Mouse (Mus musculus) heart, embryonic 13.5 days (tissue): ENCODE results near the gene Epb41. TPM values are rescaled to one million over a fixed set of nuclear protein-coding genes. Genes with fewer than 3 reads are reported as not detected.

Experiments
- ATAC-seq: fragments of 200-750 bp; cut with Nextera tagmentation; 2 replicates; pipeline ENCODE4 v1.8.0; 2017; ENCODE audit warnings: moderate TSS enrichment; ENCODE audit not compliant: insufficient number of reproducible peaks, low FRiP score, low TSS enrichment; ENCODE audit errors: extremely low read depth
- H3K27ac ChIP-seq: fragments of 300-500 bp; sonication (generic); replicated peaks from 2 replicates; pipeline ENCODE4 v1.5.1; 2015; ENCODE audit warnings: moderate library complexity, mild to moderate bottlenecking, inconsistent platforms
- H3K27me3 ChIP-seq: fragments of 300-500 bp; sonication (generic); replicated peaks from 2 replicates; pipeline ENCODE4 v1.6.1; 2015; ENCODE audit warnings: mild to moderate bottlenecking, inconsistent platforms
- H3K36me3 ChIP-seq: fragments of 300-500 bp; sonication (generic); 2 replicates; pipeline ENCODE4 v1.6.1; 2015; ENCODE audit warnings: mild to moderate bottlenecking, inconsistent platforms
- H3K4me1 ChIP-seq: fragments of 300-500 bp; sonication (generic); 2 replicates; pipeline ENCODE4 v1.6.1; 2015; ENCODE audit warnings: inconsistent platforms
- H3K4me2 ChIP-seq: fragments of 300-500 bp; sonication (generic); 2 replicates; pipeline ENCODE4 v1.6.1; 2015; ENCODE audit warnings: inconsistent platforms, mild to moderate bottlenecking, moderate library complexity
- H3K4me3 ChIP-seq: fragments of 300-500 bp; sonication (generic); 2 replicates; pipeline ENCODE4 v1.5.1; 2015; ENCODE audit warnings: moderate library complexity, mild to moderate bottlenecking, inconsistent platforms
- H3K9ac ChIP-seq: fragments of 300-500 bp; sonication (generic); 2 replicates; pipeline ENCODE4 v1.6.1; 2015; ENCODE audit warnings: inconsistent platforms, mild to moderate bottlenecking, moderate library complexity
- H3K9me3 ChIP-seq: fragments of 300-500 bp; sonication (generic); 2 replicates; pipeline ENCODE4 v1.6.1; 2016; ENCODE audit warnings: inconsistent platforms
- WGBS: fragments of 180-500 bp; shearing (Covaris S2); methylation state at CpG from one replicate; pipeline ENCODE4 v1.1.7; 2015; ENCODE audit warnings: mixed read lengths; 5-methylcytosine and 5-hydroxymethylcytosine counted together
- polyA plus RNA-seq: library from polyadenylated mRNA; unstranded; fragments of >200 nt; fragmentation: Nextera tagmentation; extraction: Ambion mirVana; gene quantifications from 2 replicates; pipeline ENCODE4 v1.2.1, GENCODE M21; 2015

Epb41 gene
- polyA plus RNA-seq, 1 experiment from 2014 or later, result 76.5 TPM

DNA sequence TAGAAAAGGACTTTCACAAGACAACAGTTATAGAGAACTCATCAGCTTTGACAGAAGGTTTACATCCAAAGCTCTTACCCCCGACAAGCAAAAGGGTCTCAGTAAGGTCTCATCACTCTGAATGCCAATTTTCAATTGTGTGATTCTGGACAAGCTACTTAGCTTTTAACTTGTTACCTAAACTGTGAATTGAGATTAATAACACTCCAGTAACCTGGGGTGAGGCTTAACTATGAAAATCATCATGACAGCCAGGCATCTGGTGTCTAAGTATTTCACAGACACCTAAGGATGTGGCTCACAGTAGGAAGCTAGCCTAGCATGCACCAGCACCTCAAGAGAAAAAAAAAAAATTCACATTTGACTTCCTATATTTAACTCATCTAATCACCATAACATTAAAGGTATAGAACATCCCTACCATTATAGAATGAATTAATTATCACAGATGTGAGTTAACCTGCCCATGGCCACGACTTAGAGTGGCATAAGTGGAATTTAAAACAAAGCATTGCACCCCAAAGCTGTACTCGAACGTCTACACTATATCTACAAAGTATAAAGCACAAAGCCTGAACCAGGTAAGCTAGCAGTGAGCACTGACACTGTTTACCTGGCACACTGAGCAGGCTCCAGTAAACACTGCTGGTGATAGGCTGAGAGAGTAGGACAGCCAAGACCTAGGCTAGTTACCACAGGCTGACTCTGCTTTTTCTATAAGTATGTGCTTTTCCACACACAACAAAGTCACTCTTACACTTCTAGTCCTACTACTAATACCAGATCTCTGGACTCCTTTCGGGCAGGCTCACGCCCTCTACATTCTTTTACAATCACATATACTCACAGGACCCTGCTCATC is 33.4 kb downstream of the Epb41 start:
- Histone ChIP-seq H3K27me3 (no peaks in the 10 kb centered on the region), H3K4me3 (no peak overlapping the region), H3K4me1 (peaks cover 52% of the 10 kb centered on the region), H3K4me2 (peak overlapping the region; percentile 37), H3K9ac (no peak overlapping the region), H3K36me3 (no peaks in the 10 kb centered on the region), H3K27ac (no peak overlapping the region), H3K9me3 (no peaks in the 10 kb centered on the region)
- 79% methylated on average over 6 of the region's 6 CpGs for WGBS
- ATAC-seq, result peak; percentile 63; the same call in 1 of the 2 replicates

DNA sequence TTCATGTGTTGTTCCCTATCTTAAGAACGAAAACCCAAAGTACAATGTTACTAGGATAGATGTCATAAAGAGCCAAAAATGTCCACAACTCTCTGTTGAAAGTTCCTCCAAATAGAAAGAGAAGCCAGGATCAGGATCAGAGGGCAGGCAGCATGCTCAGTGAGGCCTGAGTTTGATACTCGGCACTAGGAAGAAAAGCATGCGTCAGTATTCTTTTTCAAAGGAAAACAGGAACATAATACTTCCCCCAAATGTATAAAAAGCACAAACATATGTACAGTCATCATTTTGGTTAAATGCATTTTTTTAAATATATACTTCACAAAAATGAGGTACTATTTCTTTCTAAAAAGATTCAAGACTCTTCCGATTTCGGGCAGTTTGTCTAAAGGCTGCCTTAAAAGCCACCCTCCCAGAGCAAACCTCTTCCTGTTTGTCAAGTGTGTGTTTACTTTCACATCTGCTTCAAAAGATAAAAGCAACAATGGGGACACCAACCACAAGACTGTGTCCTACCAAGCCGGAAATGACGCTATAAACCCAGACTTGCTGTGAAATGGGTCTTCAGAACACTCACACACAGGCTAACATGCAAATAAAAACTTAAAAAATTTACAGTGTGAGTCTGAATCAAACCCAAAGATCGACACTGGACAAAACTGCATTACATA is 35.0 kb downstream of the Epb41 start:
- peak overlapping the region; percentile 37 for H3K4me2 ChIP-seq
- no peak for ATAC-seq
- peak overlapping the region; percentile 30 for H3K27ac ChIP-seq
- H3K36me3 ChIP-seq, result no peaks in the 10 kb centered on the region
- peak overlapping the region; percentile 14; the same call in 1 of the 2 replicates for H3K9ac ChIP-seq
- 64% methylated on average over 8 of the region's 8 CpGs for WGBS
- peaks cover 61% of the 10 kb centered on the region for H3K4me1 ChIP-seq
- peak overlapping the region; percentile 8; the same call in 1 of the 2 replicates for H3K4me3 ChIP-seq
- H3K27me3 ChIP-seq, result no peaks in the 10 kb centered on the region
- H3K9me3 ChIP-seq, result no peaks in the 10 kb centered on the region

DNA sequence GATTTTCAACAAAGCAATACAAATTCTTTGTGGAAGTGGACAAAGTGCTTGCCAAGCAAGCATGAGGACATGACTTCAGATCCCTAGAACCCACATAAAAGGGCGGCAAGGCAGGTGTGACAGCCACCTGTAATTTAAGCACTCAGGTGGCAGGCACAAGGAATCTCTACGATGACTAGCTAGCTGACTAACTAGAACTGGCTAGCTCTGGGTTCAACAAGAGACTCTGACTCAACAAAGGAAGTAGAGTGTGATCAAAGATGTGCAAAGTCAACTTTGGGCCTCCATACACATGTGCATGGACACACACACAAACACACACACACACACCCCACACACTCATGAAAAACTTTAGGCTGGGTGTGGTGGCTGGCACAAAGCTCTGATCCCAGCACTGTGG is 35.6 kb downstream of the Epb41 start:
- WGBS, result 85% methylated on average over 2 of the region's 2 CpGs
- ATAC-seq, result no peak; the same call in 1 of the 2 replicates
- Histone ChIP-seq H3K4me2 (peak overlapping the region; percentile 37), H3K4me1 (peaks cover 61% of the 10 kb centered on the region), H3K4me3 (peak overlapping the region; percentile 8; the same call in 1 of the 2 replicates), H3K9ac (no peak overlapping the region), H3K27ac (peak overlapping the region; percentile 30), H3K27me3 (no peaks in the 10 kb centered on the region), H3K36me3 (no peaks in the 10 kb centered on the region), H3K9me3 (no peaks in the 10 kb centered on the region)

GRCm38 (mm10) chr4:132038809-132039208 is 36.3 kb downstream of the Epb41 start:
- ATAC-seq, result no peak
- Histone ChIP-seq H3K27ac (0 out of 2 replicates have a peak overlapping the region, but pooled peaks have one; percentile 26), H3K36me3 (no peaks in the 10 kb centered on the region), H3K4me2 (peak overlapping the region; percentile 37), H3K4me1 (peaks cover 53% of the 10 kb centered on the region), H3K9me3 (no peaks in the 10 kb centered on the region), H3K27me3 (no peaks in the 10 kb centered on the region), H3K9ac (no peak overlapping the region), H3K4me3 (peak overlapping the region; percentile 5; the same call in 1 of the 2 replicates)
- WGBS, result 74% methylated on average over 2 of the region's 2 CpGs

GRCm38 (mm10) chr4:132037991-132038390 is 37.1 kb downstream of the Epb41 start:
- H3K9me3 ChIP-seq, result no peaks in the 10 kb centered on the region
- peak overlapping the region; percentile 37 for H3K4me2 ChIP-seq
- H3K36me3 ChIP-seq, result no peaks in the 10 kb centered on the region
- ATAC-seq, result no peak
- H3K9ac ChIP-seq, result peak overlapping the region; percentile 9; the same call in 1 of the 2 replicates
- 54% methylated on average over 7 of the region's 7 CpGs for WGBS
- H3K27ac ChIP-seq, result no peak overlapping the region
- no peaks in the 10 kb centered on the region for H3K27me3 ChIP-seq
- peak overlapping the region; percentile 5 for H3K4me3 ChIP-seq
- H3K4me1 ChIP-seq, result peaks cover 48% of the 10 kb centered on the region

- Histone ChIP-seq H3K4me3 (no peak overlapping the region), H3K9me3 (no peaks in the 10 kb centered on the region), H3K4me2 (no peak overlapping the region), H3K4me1 (peaks cover 48% of the 10 kb centered on the region), H3K36me3 (no peaks in the 10 kb centered on the region), H3K9ac (no peak overlapping the region), H3K27me3 (no peaks in the 10 kb centered on the region), H3K27ac (no peak overlapping the region)
- 70% methylated on average over 5 of the region's 5 CpGs for WGBS
- no peak for ATAC-seq
These were observed 38.0 kb downstream of the Epb41 start for GRCm38 (mm10) chr4:132037137-132037536.

- no peaks in the 10 kb centered on the region for H3K27me3 ChIP-seq
- H3K27ac ChIP-seq, result no peak overlapping the region
- ATAC-seq, result no peak
- H3K9me3 ChIP-seq, result no peaks in the 10 kb centered on the region
- H3K9ac ChIP-seq, result no peak overlapping the region
- no peak overlapping the region for H3K4me3 ChIP-seq
- no peaks in the 10 kb centered on the region for H3K36me3 ChIP-seq
- WGBS, result 72% methylated on average over 2 of the region's 2 CpGs
- H3K4me2 ChIP-seq, result peak overlapping the region; percentile 12; the same call in 1 of the 2 replicates
- H3K4me1 ChIP-seq, result peaks cover 55% of the 10 kb centered on the region
These were observed 40.9 kb downstream of the Epb41 start for GRCm38 (mm10) chr4:132034242-132034641.

- H3K4me1 ChIP-seq, result peaks cover 50% of the 10 kb centered on the region
- H3K4me2 ChIP-seq, result no peak overlapping the region
- WGBS, result 79% methylated on average over 1 of the region's 1 CpGs
- ATAC-seq, result no peak
- H3K4me3 ChIP-seq, result no peak overlapping the region
- no peaks in the 10 kb centered on the region for H3K36me3 ChIP-seq
- H3K27me3 ChIP-seq, result no peaks in the 10 kb centered on the region
- no peak overlapping the region for H3K9ac ChIP-seq
- H3K9me3 ChIP-seq, result no peaks in the 10 kb centered on the region
- H3K27ac ChIP-seq, result no peak overlapping the region
These were observed 41.9 kb downstream of the Epb41 start for GRCm38 (mm10) chr4:132033183-132033582.

GRCm38 (mm10) chr4:132029851-132030741 is 45.0 kb downstream of the Epb41 start:
- Histone ChIP-seq H3K36me3 (no peaks in the 10 kb centered on the region), H3K9ac (peak overlapping the region; percentile 33; the same call in 1 of the 2 replicates), H3K27ac (peak overlapping the region; percentile 28), H3K27me3 (no peaks in the 10 kb centered on the region), H3K4me2 (peak overlapping the region; percentile 42), H3K4me1 (peaks cover 36% of the 10 kb centered on the region), H3K4me3 (no peak overlapping the region), H3K9me3 (no peaks in the 10 kb centered on the region)
- ATAC-seq, result no peak
- WGBS, result 42% methylated on average over 10 of the region's 10 CpGs

DNA sequence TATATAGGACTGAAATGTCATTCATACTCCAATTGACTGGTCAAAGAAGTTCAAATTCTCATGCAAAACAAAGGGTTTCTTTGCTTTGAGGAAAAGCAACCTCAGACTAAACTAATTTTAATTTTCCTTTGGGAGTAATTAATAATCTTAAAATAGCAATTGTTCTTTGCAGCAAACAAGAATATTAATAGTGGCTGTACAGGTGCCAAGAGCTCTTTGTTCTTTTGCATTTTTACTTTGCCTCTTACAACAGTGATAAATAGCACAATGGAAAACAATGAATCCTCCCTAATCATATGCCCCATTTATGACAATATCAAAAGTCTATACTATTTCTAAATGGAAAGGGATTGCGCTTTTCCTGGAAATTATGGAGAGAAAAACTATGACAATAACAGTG is 47.3 kb downstream of the Epb41 start:
- no peaks in the 10 kb centered on the region for H3K27me3 ChIP-seq
- H3K4me2 ChIP-seq, result no peak overlapping the region
- H3K4me3 ChIP-seq, result no peak overlapping the region
- WGBS, result 95% methylated on average over 1 of the region's 1 CpGs
- H3K4me1 ChIP-seq, result peaks cover 36% of the 10 kb centered on the region
- ATAC-seq, result no peak
- H3K36me3 ChIP-seq, result peaks cover 4% of the 10 kb centered on the region; the same call in 1 of the 2 replicates
- no peak overlapping the region for H3K27ac ChIP-seq
- H3K9me3 ChIP-seq, result no peaks in the 10 kb centered on the region
- H3K9ac ChIP-seq, result no peak overlapping the region
